Mouse (Mus musculus): Measurements from ENCODE around the gene Ifna2.

The Ifna2 gene

GRCm38 (mm10) chr4:88644359-88644758 is 39.4 kb downstream of the Ifna2 start, which contains the start of gene Ifna13:
TSS of gene Ifna13 (minus strand) at chr4:88644459.
- DNase-seq, result no peak

- no peak for DNase-seq
These were observed 41.2 kb downstream of the Ifna2 start for GRCm38 (mm10) chr4:88642526-88642925.

- DNase-seq, result peak; percentile 95
These were observed 42.5 kb downstream of the Ifna2 start for GRCm38 (mm10) chr4:88641077-88641831.

GRCm38 (mm10) chr4:88640704-88641076 is 43.0 kb downstream of the Ifna2 start:
- no peak for DNase-seq

- no peak for DNase-seq
These were observed 49.4 kb downstream of the Ifna2 start, which contains the start of gene C87499 for GRCm38 (mm10) chr4:88634311-88634710. TSS of gene C87499 (minus strand) at chr4:88634411.

Data from cerebellum, adult 8-10 months (tissue).